Mouse (Mus musculus) limb, embryonic 12.5 days (tissue): ENCODE measurements around the gene Txnip. TPM values are rescaled to one million over a fixed set of nuclear protein-coding genes. Genes with fewer than 3 reads are reported as not detected.

Source experiments
- ATAC-seq: fragments of 200-750 bp; cut with Nextera tagmentation; 2 replicates; pipeline ENCODE4 v1.8.0; 2017; ENCODE audit warnings: low read depth, moderate TSS enrichment; ENCODE audit not compliant: insufficient number of reproducible peaks, insufficient read depth, low FRiP score, low TSS enrichment
- H3K27ac ChIP-seq: fragments of 300-500 bp; sonication (generic); 2 replicates; pipeline ENCODE4 v1.5.1; 2016; ENCODE audit warnings: mild to moderate bottlenecking, moderate library complexity
- H3K27me3 ChIP-seq: fragments of 300-500 bp; sonication (generic); 2 replicates; pipeline ENCODE4 v1.6.1; 2016; ENCODE audit warnings: mild to moderate bottlenecking, moderate library complexity
- H3K36me3 ChIP-seq: fragments of 300-500 bp; sonication (generic); 2 replicates; pipeline ENCODE4 v1.6.1; 2016; ENCODE audit warnings: mild to moderate bottlenecking, moderate library complexity
- H3K4me1 ChIP-seq: fragments of 300-500 bp; sonication (generic); replicated peaks from 2 replicates; pipeline ENCODE4 v1.6.1; 2016
- H3K4me2 ChIP-seq: fragments of 300-500 bp; sonication (generic); 2 replicates; pipeline ENCODE4 v1.6.1; 2016; ENCODE audit warnings: mild to moderate bottlenecking, moderate library complexity
- H3K4me3 ChIP-seq: fragments of 300-500 bp; sonication (generic); replicated peaks from 2 replicates; pipeline ENCODE4 v1.5.1; 2016; ENCODE audit warnings: mild to moderate bottlenecking
- H3K9ac ChIP-seq: fragments of 300-500 bp; sonication (generic); replicated peaks from 2 replicates; pipeline ENCODE4 v1.6.1; 2016; ENCODE audit warnings: mild to moderate bottlenecking, moderate library complexity
- H3K9me3 ChIP-seq: fragments of 300-500 bp; sonication (generic); 2 replicates; pipeline ENCODE4 v1.6.1; 2016; ENCODE audit warnings: mild to moderate bottlenecking, moderate library complexity
- WGBS: fragments of 180-500 bp; shearing (Covaris S2); methylation state at CpG from one replicate; pipeline ENCODE4 v1.1.7; 2016; 5-methylcytosine and 5-hydroxymethylcytosine counted together
- polyA plus RNA-seq: library from polyadenylated mRNA; unstranded; fragments of >200 nt; fragmentation: Nextera tagmentation; extraction: Ambion mirVana; gene quantifications from 2 replicates; pipeline ENCODE4 v1.2.1, GENCODE M21; 2016

Gene Txnip
- polyA plus RNA-seq, 1 experiment from 2014 or later: 68.2 TPM

DNA sequence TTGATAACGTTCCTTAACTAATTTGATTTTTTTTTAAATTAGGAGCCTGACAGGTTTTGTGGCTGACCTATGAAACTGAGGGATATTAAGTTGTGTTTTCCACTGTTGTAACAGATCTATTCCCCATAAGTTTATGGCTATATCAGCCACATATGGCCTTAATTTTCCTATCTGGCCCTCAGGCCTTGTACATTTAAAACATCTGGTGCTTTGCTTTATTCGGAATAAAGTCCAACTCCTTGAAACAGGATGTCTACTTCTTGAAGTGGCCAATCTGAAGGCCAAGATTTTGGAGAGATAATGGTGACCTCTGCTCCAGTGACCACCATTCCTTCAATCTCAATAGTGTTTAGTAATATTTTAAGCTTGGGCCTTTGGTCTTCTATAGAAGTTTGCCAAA is 18.4 kb upstream of the Txnip start:
- peaks cover 5% of the 10 kb centered on the region; the same call in 1 of the 2 replicates for H3K27me3 ChIP-seq
- H3K27ac ChIP-seq: no peak overlapping the region
- no peak overlapping the region for H3K4me2 ChIP-seq
- H3K4me1 ChIP-seq: peaks cover 7% of the 10 kb centered on the region
- H3K9ac ChIP-seq: no peak overlapping the region
- no peaks in the 10 kb centered on the region for H3K9me3 ChIP-seq
- no peak for ATAC-seq
- H3K4me3 ChIP-seq: no peak overlapping the region
- WGBS: 17% methylated on average over 2 of the region's 2 CpGs
- no peaks in the 10 kb centered on the region for H3K36me3 ChIP-seq

DNA sequence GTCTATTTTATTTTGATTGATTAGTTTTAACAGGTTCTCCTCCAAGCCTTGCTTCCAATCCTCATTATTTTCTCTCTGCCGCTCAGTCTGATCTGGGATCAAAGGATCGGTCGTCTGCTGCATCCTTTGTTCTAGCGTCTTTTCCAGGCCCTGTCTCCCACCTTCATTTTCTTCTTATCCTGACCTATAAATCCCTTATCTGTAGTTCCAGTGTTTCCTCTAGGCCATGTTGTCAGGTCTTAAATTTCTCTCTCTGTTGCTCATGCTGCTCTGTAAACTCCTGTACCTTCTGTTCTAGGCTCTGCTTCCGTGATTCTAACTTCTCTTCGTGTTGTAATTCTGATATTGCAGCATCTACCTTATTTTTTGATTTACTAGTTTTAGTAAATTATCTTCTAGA is 17.0 kb upstream of the Txnip start:
- WGBS: 26% methylated on average over 6 of the region's 6 CpGs
- no peak overlapping the region for H3K4me2 ChIP-seq
- peaks cover 7% of the 10 kb centered on the region for H3K4me1 ChIP-seq
- H3K9ac ChIP-seq: no peak overlapping the region
- no peak overlapping the region for H3K27ac ChIP-seq
- no peak for ATAC-seq
- no peaks in the 10 kb centered on the region for H3K9me3 ChIP-seq
- no peak overlapping the region for H3K4me3 ChIP-seq
- no peaks in the 10 kb centered on the region for H3K36me3 ChIP-seq
- peaks cover 5% of the 10 kb centered on the region; the same call in 1 of the 2 replicates for H3K27me3 ChIP-seq

DNA sequence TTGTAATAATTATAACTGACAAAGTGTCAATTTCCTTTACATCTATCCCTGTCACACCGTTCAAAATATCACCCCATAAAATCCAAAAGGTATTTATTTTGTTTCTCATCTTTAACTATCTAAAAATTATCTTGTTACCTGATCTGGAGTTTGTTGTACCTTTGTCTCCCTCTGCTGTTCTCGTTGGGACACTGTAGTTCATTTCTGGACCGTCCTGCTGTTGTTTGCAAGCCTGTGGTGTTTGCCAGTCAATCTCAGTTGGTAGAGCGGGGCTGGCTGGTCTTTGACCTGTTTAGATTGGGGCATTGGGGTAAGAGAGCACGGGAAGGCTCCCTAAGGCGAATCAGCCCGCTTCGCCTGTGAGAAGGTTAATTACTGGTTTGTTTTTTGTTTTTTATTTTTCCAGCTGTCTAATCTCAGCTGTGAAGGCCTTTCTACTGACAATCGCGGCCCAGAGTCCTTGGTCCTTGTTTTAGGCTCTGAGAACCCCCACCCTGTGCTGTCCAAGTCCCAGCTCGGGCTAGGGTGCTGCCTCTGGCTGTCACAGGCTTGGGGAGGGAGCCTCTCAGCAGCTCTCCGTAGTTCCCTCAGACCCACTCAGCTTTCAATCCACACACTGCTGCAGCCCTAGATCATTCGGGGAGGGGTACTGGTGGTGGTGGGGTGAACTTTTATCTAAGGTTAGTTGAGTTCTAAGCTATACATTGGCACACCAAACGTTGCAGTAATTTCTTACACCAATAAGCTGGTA is 16.3 kb upstream of the Txnip start:
- Histone ChIP-seq H3K27me3 (peaks cover 5% of the 10 kb centered on the region; the same call in 1 of the 2 replicates), H3K4me2 (no peak overlapping the region), H3K27ac (no peak overlapping the region), H3K9ac (0 out of 2 replicates have a peak overlapping the region, but pooled peaks have one; percentile 27), H3K36me3 (no peaks in the 10 kb centered on the region), H3K9me3 (no peaks in the 10 kb centered on the region), H3K4me3 (no peak overlapping the region), H3K4me1 (peaks cover 7% of the 10 kb centered on the region)
- 16% methylated on average over 14 of the region's 14 CpGs for WGBS
- ATAC-seq: no peak

DNA sequence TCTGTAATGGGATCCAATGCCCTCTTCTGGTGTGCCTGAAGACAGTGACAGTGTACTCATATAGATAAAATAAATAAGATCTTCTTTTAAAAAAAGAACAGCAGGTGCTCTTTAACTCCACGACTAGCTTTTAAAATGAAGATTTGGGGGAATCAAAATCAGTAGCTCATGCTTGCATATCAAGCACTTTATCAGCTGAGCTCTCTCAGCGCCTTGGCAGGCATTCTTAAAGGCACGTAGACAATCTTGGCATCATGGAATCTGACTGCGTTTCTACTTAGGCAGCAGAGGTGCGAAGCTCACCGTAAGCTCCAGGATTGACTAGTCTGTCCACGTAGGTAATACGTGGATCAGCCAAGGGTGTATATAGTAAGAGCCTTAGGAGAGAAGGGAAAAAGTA is 15.2 kb upstream of the Txnip start:
- Histone ChIP-seq H3K4me3 (no peak overlapping the region), H3K27ac (no peak overlapping the region), H3K9ac (no peak overlapping the region), H3K9me3 (no peaks in the 10 kb centered on the region), H3K4me1 (peaks cover 8% of the 10 kb centered on the region), H3K27me3 (peaks cover 5% of the 10 kb centered on the region; the same call in 1 of the 2 replicates), H3K36me3 (no peaks in the 10 kb centered on the region), H3K4me2 (no peak overlapping the region)
- WGBS: 77% methylated on average over 8 of the region's 8 CpGs
- ATAC-seq: no peak

DNA sequence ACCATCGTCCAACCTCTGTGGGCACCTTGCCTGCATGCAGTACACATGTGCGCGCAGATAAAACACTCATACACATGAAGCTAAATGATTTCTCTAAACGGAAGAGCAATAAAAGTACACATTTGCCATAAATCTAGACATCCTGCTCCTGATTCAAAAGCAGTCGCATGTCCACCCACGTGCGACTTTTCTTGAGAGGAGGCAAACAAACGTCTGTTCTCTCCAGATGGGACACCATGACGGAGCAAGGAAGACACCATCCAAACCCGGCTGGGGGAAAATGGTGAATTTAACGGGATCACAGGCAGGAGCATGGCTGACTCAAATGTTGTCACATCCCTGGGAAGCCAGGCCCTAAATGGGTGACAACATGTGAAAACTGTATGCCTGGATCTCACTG is 14.4 kb upstream of the Txnip start:
- Histone ChIP-seq H3K4me2 (no peak overlapping the region), H3K36me3 (no peaks in the 10 kb centered on the region), H3K9ac (no peak overlapping the region), H3K27me3 (peaks cover 5% of the 10 kb centered on the region; the same call in 1 of the 2 replicates), H3K4me1 (peaks cover 11% of the 10 kb centered on the region), H3K9me3 (no peaks in the 10 kb centered on the region), H3K27ac (no peak overlapping the region), H3K4me3 (no peak overlapping the region)
- 82% methylated on average over 11 of the region's 11 CpGs for WGBS
- no peak for ATAC-seq

DNA sequence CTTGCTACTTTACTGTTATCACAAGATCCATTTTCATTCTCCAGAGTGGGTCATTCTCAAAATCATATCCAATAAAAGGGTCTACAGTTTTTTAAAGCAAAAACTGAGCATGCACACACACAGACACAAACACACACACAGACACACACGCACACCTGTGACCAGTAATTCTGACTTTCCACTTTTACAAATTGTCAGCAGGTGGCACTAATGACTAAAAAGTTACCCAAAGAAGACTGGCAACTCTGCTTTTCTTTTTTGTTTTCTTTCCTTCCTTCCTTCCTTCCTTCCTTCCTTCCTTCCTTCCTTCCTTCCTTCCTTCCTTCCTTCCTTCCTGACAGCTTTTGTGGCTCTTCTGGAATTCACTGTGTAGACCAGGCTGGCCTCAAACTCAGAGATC is 12.2 kb upstream of the Txnip start:
- no peak overlapping the region for H3K4me2 ChIP-seq
- no peaks in the 10 kb centered on the region for H3K9me3 ChIP-seq
- H3K27me3 ChIP-seq: peaks cover 5% of the 10 kb centered on the region; the same call in 1 of the 2 replicates
- no peak for ATAC-seq
- no peak overlapping the region for H3K9ac ChIP-seq
- no peak overlapping the region for H3K27ac ChIP-seq
- no peak overlapping the region for H3K4me3 ChIP-seq
- H3K36me3 ChIP-seq: no peaks in the 10 kb centered on the region
- WGBS: 34% methylated on average over 1 of the region's 1 CpGs
- peaks cover 6% of the 10 kb centered on the region; the same call in 1 of the 2 replicates for H3K4me1 ChIP-seq

DNA sequence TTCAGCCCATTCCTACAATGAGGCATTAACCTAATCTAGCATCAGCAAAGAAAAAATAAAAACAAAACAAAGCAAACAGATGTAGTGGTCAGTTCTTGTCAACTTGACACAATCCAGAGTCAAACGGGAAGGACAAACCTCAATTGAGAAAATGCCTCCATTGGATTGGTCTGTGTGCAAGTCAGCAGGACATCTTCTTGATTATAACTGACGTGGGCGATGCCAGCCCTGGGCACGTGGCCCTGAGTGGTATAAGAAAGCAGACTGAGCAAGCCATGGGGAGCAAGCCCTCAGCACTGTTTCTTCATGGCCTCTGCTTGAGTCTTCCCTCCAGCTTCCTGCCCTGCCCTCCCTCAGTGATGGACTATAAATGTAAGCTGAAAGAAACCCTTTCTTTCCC is 10.9 kb upstream of the Txnip start:
- H3K27me3 ChIP-seq: peaks cover 5% of the 10 kb centered on the region; the same call in 1 of the 2 replicates
- H3K27ac ChIP-seq: no peak overlapping the region
- no peaks in the 10 kb centered on the region for H3K9me3 ChIP-seq
- no peak overlapping the region for H3K4me3 ChIP-seq
- H3K36me3 ChIP-seq: no peaks in the 10 kb centered on the region
- no peak overlapping the region for H3K9ac ChIP-seq
- H3K4me1 ChIP-seq: peaks cover 12% of the 10 kb centered on the region; the same call in 1 of the 2 replicates
- 51% methylated on average over 4 of the region's 4 CpGs for WGBS
- H3K4me2 ChIP-seq: peak overlapping the region; percentile 43; the same call in 1 of the 2 replicates
- ATAC-seq: no peak

DNA sequence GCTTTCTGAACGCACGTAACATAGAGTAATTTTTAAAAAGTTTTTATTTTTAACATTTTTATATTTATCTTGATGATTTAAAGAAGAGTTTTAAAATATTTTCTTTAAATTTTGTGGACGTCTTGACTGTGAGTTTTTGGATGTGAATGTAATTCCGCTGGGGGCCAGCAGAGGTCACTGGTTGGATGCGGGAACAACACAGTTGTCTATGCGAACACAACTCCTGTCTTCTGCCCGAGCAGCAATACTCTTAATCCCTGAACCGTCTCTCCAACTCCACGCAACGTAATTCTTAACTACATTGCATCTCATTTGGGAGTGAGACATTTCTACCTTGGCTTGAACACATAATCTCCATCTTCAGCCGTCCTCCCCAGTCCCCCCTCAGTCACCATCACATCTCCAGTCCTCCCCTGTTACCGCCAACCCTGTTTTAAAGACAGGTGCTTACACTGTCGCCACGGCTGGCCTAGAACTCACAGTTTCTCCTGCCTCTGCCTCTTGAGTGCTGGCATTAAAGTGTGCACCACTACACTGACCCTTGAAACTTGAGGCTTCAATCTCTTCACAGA is 10.3 kb upstream of the Txnip start:
- Histone ChIP-seq H3K36me3 (no peaks in the 10 kb centered on the region), H3K9ac (no peak overlapping the region; the same call in 1 of the 2 replicates), H3K9me3 (no peaks in the 10 kb centered on the region), H3K27ac (no peak overlapping the region), H3K4me3 (no peak overlapping the region), H3K4me1 (peaks cover 13% of the 10 kb centered on the region; the same call in 1 of the 2 replicates), H3K4me2 (peak overlapping the region; percentile 43), H3K27me3 (no peaks in the 10 kb centered on the region)
- 9% methylated on average over 14 of the region's 14 CpGs for WGBS
- no peak for ATAC-seq

DNA sequence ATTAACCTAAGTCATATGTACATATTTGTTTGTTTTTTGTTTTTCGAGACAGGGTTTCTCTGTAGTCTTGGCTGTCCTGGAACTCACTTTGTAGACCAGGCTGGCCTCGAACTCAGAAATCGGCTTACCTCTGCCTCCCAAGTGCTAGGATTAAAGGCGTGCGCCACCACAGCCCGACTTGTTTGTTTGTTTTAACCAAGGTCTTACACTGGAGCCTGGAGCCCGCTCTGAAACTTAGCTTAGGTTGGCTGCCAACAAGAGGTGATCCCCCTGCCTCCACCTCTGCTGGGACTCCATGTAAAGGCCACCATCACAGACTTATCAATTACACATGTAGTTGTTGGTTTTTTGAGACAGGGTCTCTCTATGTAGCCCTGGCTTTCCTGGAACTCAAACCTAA is 8.9 kb upstream of the Txnip start:
- 79% methylated on average over 7 of the region's 7 CpGs for WGBS
- no peak overlapping the region for H3K4me2 ChIP-seq
- no peak overlapping the region for H3K9ac ChIP-seq
- ATAC-seq: no peak
- H3K4me1 ChIP-seq: peaks cover 13% of the 10 kb centered on the region; the same call in 1 of the 2 replicates
- H3K4me3 ChIP-seq: no peak overlapping the region
- H3K27me3 ChIP-seq: no peaks in the 10 kb centered on the region
- no peaks in the 10 kb centered on the region for H3K36me3 ChIP-seq
- H3K27ac ChIP-seq: no peak overlapping the region
- H3K9me3 ChIP-seq: no peaks in the 10 kb centered on the region

DNA sequence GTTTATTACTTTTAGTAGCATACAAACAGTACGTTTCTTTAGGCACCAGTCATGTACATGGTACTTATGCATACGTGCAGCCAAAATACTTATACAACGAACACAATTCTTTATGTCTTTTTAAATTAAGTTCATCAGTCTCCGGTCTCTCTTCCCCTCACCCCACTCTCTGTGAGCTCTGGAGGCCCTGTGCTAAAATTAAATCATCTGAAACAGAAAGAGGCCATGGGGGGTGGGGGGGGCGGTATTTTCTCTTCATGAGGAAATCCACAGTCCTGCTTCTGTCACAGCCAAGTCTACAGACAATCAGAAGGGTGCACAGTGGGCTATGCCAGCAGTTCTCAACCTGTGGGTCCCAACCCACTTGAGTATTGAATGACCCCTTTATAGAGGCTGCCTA is 8.4 kb upstream of the Txnip start:
- H3K4me1 ChIP-seq: peaks cover 13% of the 10 kb centered on the region; the same call in 1 of the 2 replicates
- H3K9me3 ChIP-seq: no peaks in the 10 kb centered on the region
- WGBS: 86% methylated on average over 5 of the region's 5 CpGs
- no peaks in the 10 kb centered on the region for H3K36me3 ChIP-seq
- ATAC-seq: no peak
- no peak overlapping the region for H3K9ac ChIP-seq
- H3K4me3 ChIP-seq: no peak overlapping the region
- H3K27me3 ChIP-seq: no peaks in the 10 kb centered on the region
- no peak overlapping the region for H3K27ac ChIP-seq
- no peak overlapping the region for H3K4me2 ChIP-seq

DNA sequence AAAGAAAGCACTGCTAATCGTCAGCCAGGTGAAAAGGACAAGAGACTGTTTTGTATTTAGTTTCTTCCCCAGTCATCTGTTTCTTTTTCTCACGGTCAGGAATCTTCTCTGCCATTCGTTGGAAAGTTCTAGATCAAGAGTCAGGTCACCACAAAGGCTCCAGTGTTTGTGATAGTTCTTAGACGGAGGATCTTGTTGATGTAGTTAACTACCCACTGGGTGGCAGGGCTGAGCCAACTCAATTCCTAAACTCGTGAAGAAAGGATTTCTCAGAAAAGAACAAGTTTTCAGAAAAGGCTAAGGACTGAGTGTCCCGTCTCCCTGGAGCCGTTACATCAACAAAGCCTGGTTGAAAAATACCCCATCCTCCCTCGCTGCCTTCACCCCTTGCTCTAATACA is 6.6 kb upstream of the Txnip start:
- H3K27ac ChIP-seq: peak overlapping the region; percentile 35; the same call in 1 of the 2 replicates
- H3K36me3 ChIP-seq: no peaks in the 10 kb centered on the region
- H3K27me3 ChIP-seq: no peaks in the 10 kb centered on the region
- H3K4me3 ChIP-seq: no peak overlapping the region
- peaks cover 28% of the 10 kb centered on the region for H3K4me1 ChIP-seq
- H3K9me3 ChIP-seq: no peaks in the 10 kb centered on the region
- H3K4me2 ChIP-seq: no peak overlapping the region
- H3K9ac ChIP-seq: no peak overlapping the region
- WGBS: 22% methylated on average over 8 of the region's 8 CpGs
- no peak for ATAC-seq
